Mouse (Mus musculus) embryonic facial prominence, embryonic 10.5 days (tissue): ENCODE data around the gene Vmn1r25. TPM values are rescaled to one million over a fixed set of nuclear protein-coding genes. Genes with fewer than 3 reads are reported as not detected.
"Not testable (repeated sequence)": the region's sequence is repeated elsewhere in the genome, so short reads cannot be mapped to it uniquely, and the experiment has no call there.

ENCODE experiments used
- DNase-seq: peaks from one replicate; pipeline ENCODE4 v3.0.0-alpha.2; 2017; ENCODE audit warnings: low spot score
- H3K27ac ChIP-seq: fragments of 300-500 bp; sonication (generic); replicated peaks from 2 replicates; pipeline ENCODE4 v1.5.1; 2016; ENCODE audit warnings: mild to moderate bottlenecking
- H3K27me3 ChIP-seq: fragments of 300-500 bp; sonication (generic); replicated peaks from 2 replicates; pipeline ENCODE4 v1.6.1; 2016; ENCODE audit warnings: low read depth, mild to moderate bottlenecking; ENCODE audit not compliant: poor library complexity, severe bottlenecking
- H3K36me3 ChIP-seq: fragments of 300-500 bp; sonication (generic); replicated peaks from 2 replicates; pipeline ENCODE4 v1.6.1; 2016; ENCODE audit warnings: mild to moderate bottlenecking, moderate library complexity
- H3K4me1 ChIP-seq: fragments of 300-500 bp; sonication (generic); 2 replicates; pipeline ENCODE4 v1.6.1; 2016
- H3K4me3 ChIP-seq: fragments of 300-500 bp; sonication (generic); 2 replicates; pipeline ENCODE4 v1.5.1; 2016; ENCODE audit warnings: mild to moderate bottlenecking, moderate library complexity
- H3K9me3 ChIP-seq: fragments of 300-500 bp; sonication (generic); 2 replicates; pipeline ENCODE4 v1.6.1; 2016; ENCODE audit warnings: mild to moderate bottlenecking
- WGBS: fragments of 180-500 bp; shearing (Covaris S2); methylation state at CpG from one replicate; pipeline ENCODE4 v1.1.7; 2016; 5-methylcytosine and 5-hydroxymethylcytosine counted together
- polyA plus RNA-seq: library from polyadenylated mRNA; unstranded; fragments of >200 nt; fragmentation: Nextera tagmentation; extraction: Ambion mirVana; gene quantifications from 2 replicates; pipeline ENCODE4 v1.2.1, GENCODE M21; 2016

The Vmn1r25 gene
- polyA plus RNA-seq, result not detected in 2 replicates

GRCm38 (mm10) chr6:57980710-57981109 lies at the start of gene Vmn1r25:
Vmn1r25 (minus strand) TSS chr6:57980810.
- WGBS, result 65% methylated on average over 3 of the region's 3 CpGs
- H3K9me3 ChIP-seq, result no peaks in the 10 kb centered on the region
- no peaks in the 10 kb centered on the region for H3K4me1 ChIP-seq
- no peak within 1 kb of the TSS for H3K4me3 ChIP-seq
- no peak for DNase-seq
- no peaks in the 10 kb centered on the region for H3K36me3 ChIP-seq
- no peaks in the 10 kb centered on the region for H3K27me3 ChIP-seq
- H3K27ac ChIP-seq, result no peak within 1 kb of the TSS

- H3K27me3 ChIP-seq, DNase-seq: not testable (repeated sequence)
- WGBS, result 93% methylated on average over 21 of the region's 21 CpGs
Observed at GRCm38 (mm10) chr6:58017478-58017877, 36.9 kb upstream of the Vmn1r25 start.

GRCm38 (mm10) chr6:58015059-58015458 lies 34.4 kb upstream of the Vmn1r25 start, which contains the start of gene Vmn1r26:
Vmn1r26 (minus strand) TSS chr6:58015159.
- H3K4me1 ChIP-seq, result no peaks in the 10 kb centered on the region
- no peaks in the 10 kb centered on the region for H3K36me3 ChIP-seq
- no peaks in the 10 kb centered on the region for H3K9me3 ChIP-seq
- no peak for DNase-seq
- H3K27ac ChIP-seq, result no peak within 1 kb of the TSS
- no peak within 1 kb of the TSS for H3K4me3 ChIP-seq
- 95% methylated on average over 1 of the region's 1 CpGs for WGBS
- no peaks in the 10 kb centered on the region for H3K27me3 ChIP-seq

More at GRCm38 (mm10) chr6:58017478-58017877, 36.9 kb upstream of the Vmn1r25 start:
- H3K36me3 ChIP-seq, H3K9me3 ChIP-seq, H3K4me3 ChIP-seq, H3K27ac ChIP-seq, H3K4me1 ChIP-seq: not testable (repeated sequence)

- 88% methylated on average over 1 of the region's 1 CpGs for WGBS
- not testable (repeated sequence) for H3K4me1 ChIP-seq, H3K27ac ChIP-seq, H3K4me3 ChIP-seq, H3K27me3 ChIP-seq, H3K9me3 ChIP-seq, H3K36me3 ChIP-seq, DNase-seq
Observed at GRCm38 (mm10) chr6:57961403-57961802, 19.2 kb downstream of the Vmn1r25 start, which contains the start of gene Vmn1r24. Vmn1r24 (minus strand) TSS chr6:57961503.

Other genes with a start within 250 kb of the Vmn1r25 start
- 63.3 and 66.0 TPM in 2 replicates for gene Vopp1, start 155.7 kb downstream of the Vmn1r25 start, polyA plus RNA-seq
- not detected in 2 replicates for gene Vmn1r21, start 130.5 kb downstream of the Vmn1r25 start, polyA plus RNA-seq
- not detected in 2 replicates for gene Vmn1r22, start 72.8 kb downstream of the Vmn1r25 start, polyA plus RNA-seq
- not detected in 2 replicates for gene Vmn1r23, start 54.0 kb downstream of the Vmn1r25 start, polyA plus RNA-seq
- not detected in 2 replicates for gene Vmn1r24, start 19.3 kb downstream of the Vmn1r25 start, polyA plus RNA-seq
- not detected in 2 replicates for gene Vmn1r26, start 34.3 kb upstream of the Vmn1r25 start, polyA plus RNA-seq
- gene Vmn1r27, start 238.0 kb upstream of the Vmn1r25 start, polyA plus RNA-seq, result not detected in 2 replicates